Mouse (Mus musculus): Measurements from ENCODE around the gene C130032M10Rik. TPM values are rescaled to one million over a fixed set of nuclear protein-coding genes. Genes with fewer than 3 reads are reported as not detected.

The C130032M10Rik gene
- not detected in 2 replicates for polyA plus RNA-seq (2014; fragmentation: Nextera tagmentation; extraction: Ambion mirVana)

GRCm38 (mm10) chr9:114515364-114515763, at the start of gene C130032M10Rik:
Gene C130032M10Rik (plus strand): TSS chr9:114515697.
- Histone ChIP-seq H3K27me3 (ENCODE audit: control insufficient read depth, insufficient read depth, low read length) (no peaks in the 10 kb centered on the region), H3K27ac (ENCODE audit: low read length) (no peak within 1 kb of the TSS)

GRCm38 (mm10) chr9:114466871-114467270, 48.6 kb upstream of the C130032M10Rik start:
- Histone ChIP-seq H3K9ac (replicated peaks; ENCODE audit: low read depth, low read length) (no peak overlapping the region), H3K27me3 (ENCODE audit: control insufficient read depth, insufficient read depth, low read length) (no peaks in the 10 kb centered on the region), H3K36me3 (ENCODE audit: control insufficient read depth, insufficient read depth, low read length) (peaks cover 8% of the 10 kb centered on the region), H3K4me3 (ENCODE audit: low read depth, low read length) (no peak overlapping the region), H3K4me1 (ENCODE audit: control insufficient read depth, insufficient read depth, low read length) (no peaks in the 10 kb centered on the region), H3K4me2 (replicated peaks; ENCODE audit: low read depth, low read length) (no peak overlapping the region), H3K27ac (ENCODE audit: low read length) (no peak overlapping the region), H3K9me3 (ENCODE audit: control insufficient read depth, low read depth, low read length) (no peaks in the 10 kb centered on the region)
- ATAC-seq (ENCODE audit: insufficient number of reproducible peaks, insufficient read depth, low FRiP score, low read depth), result no peak
- 76% methylated on average over 7 of the region's 7 CpGs for WGBS

More at GRCm38 (mm10) chr9:114515364-114515763, at the start of gene C130032M10Rik:
- 67% methylated on average over 11 of the region's 11 CpGs for WGBS
- ATAC-seq (ENCODE audit: insufficient number of reproducible peaks, insufficient read depth, low FRiP score, low read depth), result 0 out of 2 replicates have a peak, but pooled peaks have one; percentile 6
- no peak within 1 kb of the TSS for H3K4me2 ChIP-seq (replicated peaks; ENCODE audit: low read depth, low read length)
- H3K9me3 ChIP-seq (ENCODE audit: control insufficient read depth, low read depth, low read length), result peaks cover 21% of the 10 kb centered on the region
- no peak within 1 kb of the TSS for H3K9ac ChIP-seq (replicated peaks; ENCODE audit: low read depth, low read length)
- peaks cover 11% of the 10 kb centered on the region for H3K36me3 ChIP-seq (ENCODE audit: control insufficient read depth, insufficient read depth, low read length)
- no peaks in the 10 kb centered on the region for H3K4me1 ChIP-seq (ENCODE audit: control insufficient read depth, insufficient read depth, low read length)
- no peak within 1 kb of the TSS for H3K4me3 ChIP-seq (ENCODE audit: low read depth, low read length)

- no peaks in the 10 kb centered on the region for H3K27me3 ChIP-seq (ENCODE audit: control insufficient read depth, insufficient read depth, low read length)
- no peak overlapping the region for H3K4me3 ChIP-seq (ENCODE audit: low read depth, low read length)
- no peak for ATAC-seq (ENCODE audit: insufficient number of reproducible peaks, insufficient read depth, low FRiP score, low read depth)
- no peaks in the 10 kb centered on the region for H3K9me3 ChIP-seq (ENCODE audit: control insufficient read depth, low read depth, low read length)
- no peak overlapping the region for H3K27ac ChIP-seq (ENCODE audit: low read length)
- H3K4me1 ChIP-seq (ENCODE audit: control insufficient read depth, insufficient read depth, low read length), result no peaks in the 10 kb centered on the region
- WGBS, result 76% methylated on average over 5 of the region's 5 CpGs
- peaks cover 8% of the 10 kb centered on the region for H3K36me3 ChIP-seq (ENCODE audit: control insufficient read depth, insufficient read depth, low read length)
- no peak overlapping the region for H3K9ac ChIP-seq (replicated peaks; ENCODE audit: low read depth, low read length)
- no peak overlapping the region for H3K4me2 ChIP-seq (replicated peaks; ENCODE audit: low read depth, low read length)
These were observed 47.3 kb upstream of the C130032M10Rik start for GRCm38 (mm10) chr9:114468217-114468616.

- H3K4me1 ChIP-seq (ENCODE audit: control insufficient read depth, insufficient read depth, low read length), result no peaks in the 10 kb centered on the region
- no peak overlapping the region for H3K4me2 ChIP-seq (replicated peaks; ENCODE audit: low read depth, low read length)
- H3K36me3 ChIP-seq (ENCODE audit: control insufficient read depth, insufficient read depth, low read length), result peaks cover 8% of the 10 kb centered on the region
- no peak for ATAC-seq (ENCODE audit: insufficient number of reproducible peaks, insufficient read depth, low FRiP score, low read depth)
- 95% methylated on average over 4 of the region's 4 CpGs for WGBS
- H3K27me3 ChIP-seq (ENCODE audit: control insufficient read depth, insufficient read depth, low read length), result no peaks in the 10 kb centered on the region
- no peak overlapping the region for H3K27ac ChIP-seq (ENCODE audit: low read length)
- no peak overlapping the region for H3K9ac ChIP-seq (replicated peaks; ENCODE audit: low read depth, low read length)
- no peaks in the 10 kb centered on the region for H3K9me3 ChIP-seq (ENCODE audit: control insufficient read depth, low read depth, low read length)
- H3K4me3 ChIP-seq (ENCODE audit: low read depth, low read length), result no peak overlapping the region
These were observed 46.8 kb upstream of the C130032M10Rik start for GRCm38 (mm10) chr9:114468701-114469100.

- Histone ChIP-seq H3K27me3 (ENCODE audit: control insufficient read depth, insufficient read depth, low read length) (no peaks in the 10 kb centered on the region), H3K9me3 (ENCODE audit: control insufficient read depth, low read depth, low read length) (no peaks in the 10 kb centered on the region), H3K36me3 (ENCODE audit: control insufficient read depth, insufficient read depth, low read length) (no peaks in the 10 kb centered on the region; the same call in 1 of the 2 replicates), H3K4me2 (replicated peaks; ENCODE audit: low read depth, low read length) (no peak overlapping the region), H3K9ac (replicated peaks; ENCODE audit: low read depth, low read length) (no peak overlapping the region), H3K27ac (ENCODE audit: low read length) (no peak overlapping the region), H3K4me1 (ENCODE audit: control insufficient read depth, insufficient read depth, low read length) (no peaks in the 10 kb centered on the region), H3K4me3 (ENCODE audit: low read depth, low read length) (no peak overlapping the region)
- ATAC-seq (ENCODE audit: insufficient number of reproducible peaks, insufficient read depth, low FRiP score, low read depth), result no peak
- WGBS, result 72% methylated on average over 7 of the region's 7 CpGs
These were observed 43.6 kb upstream of the C130032M10Rik start for GRCm38 (mm10) chr9:114471892-114472291.

- WGBS, result 94% methylated on average over 9 of the region's 9 CpGs
- Histone ChIP-seq H3K9me3 (ENCODE audit: control insufficient read depth, low read depth, low read length) (no peaks in the 10 kb centered on the region), H3K27ac (ENCODE audit: low read length) (no peak overlapping the region), H3K36me3 (ENCODE audit: control insufficient read depth, insufficient read depth, low read length) (no peaks in the 10 kb centered on the region), H3K4me3 (ENCODE audit: low read depth, low read length) (no peak overlapping the region), H3K27me3 (ENCODE audit: control insufficient read depth, insufficient read depth, low read length) (no peaks in the 10 kb centered on the region), H3K9ac (replicated peaks; ENCODE audit: low read depth, low read length) (no peak overlapping the region), H3K4me1 (ENCODE audit: control insufficient read depth, insufficient read depth, low read length) (no peaks in the 10 kb centered on the region), H3K4me2 (replicated peaks; ENCODE audit: low read depth, low read length) (no peak overlapping the region)
- no peak for ATAC-seq (ENCODE audit: insufficient number of reproducible peaks, insufficient read depth, low FRiP score, low read depth)
These were observed 38.5 kb upstream of the C130032M10Rik start for GRCm38 (mm10) chr9:114477019-114477418.

GRCm38 (mm10) chr9:114480940-114481339, 34.6 kb upstream of the C130032M10Rik start:
- 82% methylated on average over 3 of the region's 3 CpGs for WGBS
- no peaks in the 10 kb centered on the region for H3K27me3 ChIP-seq (ENCODE audit: control insufficient read depth, insufficient read depth, low read length)
- ATAC-seq (ENCODE audit: insufficient number of reproducible peaks, insufficient read depth, low FRiP score, low read depth), result no peak
- H3K36me3 ChIP-seq (ENCODE audit: control insufficient read depth, insufficient read depth, low read length), result no peaks in the 10 kb centered on the region
- H3K4me3 ChIP-seq (ENCODE audit: low read depth, low read length), result no peak overlapping the region
- no peak overlapping the region for H3K9ac ChIP-seq (replicated peaks; ENCODE audit: low read depth, low read length)
- no peaks in the 10 kb centered on the region for H3K4me1 ChIP-seq (ENCODE audit: control insufficient read depth, insufficient read depth, low read length)
- no peaks in the 10 kb centered on the region for H3K9me3 ChIP-seq (ENCODE audit: control insufficient read depth, low read depth, low read length)
- H3K4me2 ChIP-seq (replicated peaks; ENCODE audit: low read depth, low read length), result no peak overlapping the region
- no peak overlapping the region for H3K27ac ChIP-seq (ENCODE audit: low read length)

GRCm38 (mm10) chr9:114484771-114485170, 30.7 kb upstream of the C130032M10Rik start:
- no peak for ATAC-seq (ENCODE audit: insufficient number of reproducible peaks, insufficient read depth, low FRiP score, low read depth)
- H3K27ac ChIP-seq (ENCODE audit: low read length), result no peak overlapping the region
- H3K4me1 ChIP-seq (ENCODE audit: control insufficient read depth, insufficient read depth, low read length), result no peaks in the 10 kb centered on the region
- H3K4me3 ChIP-seq (ENCODE audit: low read depth, low read length), result no peak overlapping the region
- no peaks in the 10 kb centered on the region for H3K9me3 ChIP-seq (ENCODE audit: control insufficient read depth, low read depth, low read length)
- no peaks in the 10 kb centered on the region for H3K27me3 ChIP-seq (ENCODE audit: control insufficient read depth, insufficient read depth, low read length)
- WGBS, result 75% methylated on average over 5 of the region's 5 CpGs
- no peaks in the 10 kb centered on the region for H3K36me3 ChIP-seq (ENCODE audit: control insufficient read depth, insufficient read depth, low read length)
- H3K4me2 ChIP-seq (replicated peaks; ENCODE audit: low read depth, low read length), result no peak overlapping the region
- H3K9ac ChIP-seq (replicated peaks; ENCODE audit: low read depth, low read length), result no peak overlapping the region

- Histone ChIP-seq H3K9me3 (ENCODE audit: control insufficient read depth, low read depth, low read length) (no peaks in the 10 kb centered on the region), H3K9ac (replicated peaks; ENCODE audit: low read depth, low read length) (no peak overlapping the region), H3K36me3 (ENCODE audit: control insufficient read depth, insufficient read depth, low read length) (no peaks in the 10 kb centered on the region), H3K4me3 (ENCODE audit: low read depth, low read length) (no peak overlapping the region), H3K27ac (ENCODE audit: low read length) (no peak overlapping the region), H3K27me3 (ENCODE audit: control insufficient read depth, insufficient read depth, low read length) (no peaks in the 10 kb centered on the region), H3K4me1 (ENCODE audit: control insufficient read depth, insufficient read depth, low read length) (no peaks in the 10 kb centered on the region), H3K4me2 (replicated peaks; ENCODE audit: low read depth, low read length) (no peak overlapping the region)
- WGBS, result 70% methylated on average over 4 of the region's 4 CpGs
- no peak for ATAC-seq (ENCODE audit: insufficient number of reproducible peaks, insufficient read depth, low FRiP score, low read depth)
These were observed 28.7 kb upstream of the C130032M10Rik start for GRCm38 (mm10) chr9:114486808-114487207.

Data from stomach, embryonic 14.5 days (tissue).